Mouse (Mus musculus): ENCODE measurements around the gene Apoc1.

Gene Apoc1

DNA sequence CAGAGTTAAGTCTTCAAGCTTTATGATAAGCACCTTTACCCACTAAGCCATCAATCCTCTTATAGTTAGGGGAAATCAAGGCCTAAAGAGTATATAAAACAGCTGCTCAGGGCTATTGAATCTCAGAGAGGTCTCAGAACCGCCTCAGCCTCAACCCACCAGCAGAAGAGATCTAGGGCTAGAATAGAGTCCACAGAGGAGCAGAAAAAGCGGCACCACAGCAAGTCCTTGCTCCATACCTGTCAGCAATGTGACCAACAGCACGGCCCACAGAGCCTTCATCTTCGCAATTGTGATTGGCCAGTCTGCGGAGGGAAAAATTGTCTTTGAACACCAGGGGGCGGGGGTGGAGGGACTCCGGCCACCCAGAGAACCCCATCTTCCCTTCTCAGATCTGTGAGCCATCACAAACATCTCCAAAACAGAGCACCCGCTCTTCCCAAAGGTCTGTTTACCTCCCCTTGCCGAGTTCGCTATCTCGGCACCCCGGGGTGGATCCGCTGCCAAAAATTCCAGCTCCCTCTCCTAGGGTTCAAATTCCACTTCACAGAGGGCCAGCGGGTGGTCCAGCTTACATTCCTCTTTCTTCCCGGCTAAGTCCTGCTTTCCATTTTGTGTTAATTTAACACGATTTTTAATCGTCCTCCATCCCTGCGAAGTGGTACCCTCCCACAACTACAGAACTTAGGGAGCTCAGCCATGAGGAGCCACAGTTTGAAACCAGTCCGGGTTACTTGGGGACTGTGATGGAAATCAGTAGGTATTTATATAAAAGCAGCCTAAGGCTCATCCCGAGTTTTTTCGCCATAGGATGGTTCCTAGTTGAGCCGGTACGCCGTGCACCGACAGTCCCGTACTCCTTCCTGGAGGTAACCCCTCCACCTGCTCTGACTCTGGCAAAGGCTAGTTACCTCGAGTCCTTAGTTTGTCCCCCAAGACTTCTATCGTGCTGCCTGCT lies 5.8 kb upstream of the Apoc1 start:
- CTCF ChIA-PET: interaction anchor here (0.5 to 9.6 kb wide), 19 partner anchors 13 to 108 kb away, joined by 3 to 156 read pairs (median 5); partner anchors contain the start of genes Tomm40 (in 3 of the 4), Clptm1 (in 1 of the 4) and Nectin2 (in 1 of the 4)
- POLR2A ChIA-PET: interaction anchor here (0.6 to 19.8 kb wide), 89 partner anchors 7 to 525 kb away, joined by 3 to 415 read pairs (median 6); partner anchors contain the start of genes Clptm1 (in 3 of the 4), Tomm40 (in 3 of the 4), Apoc1 (in 2 of the 4) and Apoc2 (in 2 of the 4)

- POLR2A ChIA-PET: interaction anchor here (1.0 to 19.8 kb wide), 24 partner anchors 6 to 187 kb away, joined by 3 to 415 read pairs (median 34); partner anchors contain the start of genes Tomm40 (in 3 of the 4), Apoc1 (in 2 of the 4), Apoc4 (in 2 of the 4) and Clptm1 (in 2 of the 4)
- CTCF ChIA-PET: interaction anchor here (1.0 to 9.6 kb wide), 6 partner anchors 22 to 29 kb away, joined by 3 to 119 read pairs (median 10); no protein-coding TSS in a partner anchor
Measured at GRCm38 (mm10) chr7:19696336-19696873, 3.9 kb upstream of the Apoc1 start.

- CTCF ChIA-PET: interaction anchor here (0.6 to 9.6 kb wide), 6 partner anchors 27 to 289 kb away, joined by 3 to 119 read pairs (median 6); partner anchors contain the start of gene Clasrp (in 1 of the 4)
- POLR2A ChIA-PET: interaction anchor here in 3 of 4 experiments (0.7 to 19.8 kb wide), 22 partner anchors 5 to 187 kb away, joined by 3 to 415 read pairs (median 13); partner anchors contain the start of genes Tomm40 (in 3 of the 3), Apoc4 (in 2 of the 3), Clptm1 (in 2 of the 3) and Gm44805 (in 2 of the 3)
Measured at GRCm38 (mm10) chr7:19695881-19696280, 3.4 kb upstream of the Apoc1 start.

DNA sequence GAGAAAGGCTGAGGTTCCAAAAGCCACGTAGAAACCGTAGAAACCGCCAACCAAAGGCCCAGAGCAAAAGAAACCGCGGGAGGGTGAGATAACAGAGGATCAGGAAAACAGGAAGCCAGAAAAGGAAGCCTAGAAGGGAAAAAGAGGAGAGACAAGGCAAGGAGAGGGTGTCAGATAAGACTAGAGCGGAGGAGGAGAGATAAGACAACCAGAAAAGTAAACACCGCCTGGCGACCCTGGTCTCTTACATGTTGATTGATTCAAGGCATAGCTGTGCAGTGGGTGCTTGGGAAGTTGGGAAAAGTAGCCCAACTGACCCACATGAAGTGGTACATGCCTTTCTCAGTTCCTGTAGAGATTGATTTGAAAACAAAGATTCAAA lies 2.7 kb upstream of the Apoc1 start:
- CTCF ChIA-PET: interaction anchor here (0.6 to 9.6 kb wide), 7 partner anchors 26 to 288 kb away, joined by 3 to 119 read pairs (median 6); partner anchors contain the start of gene Clasrp (in 1 of the 4)

DNA sequence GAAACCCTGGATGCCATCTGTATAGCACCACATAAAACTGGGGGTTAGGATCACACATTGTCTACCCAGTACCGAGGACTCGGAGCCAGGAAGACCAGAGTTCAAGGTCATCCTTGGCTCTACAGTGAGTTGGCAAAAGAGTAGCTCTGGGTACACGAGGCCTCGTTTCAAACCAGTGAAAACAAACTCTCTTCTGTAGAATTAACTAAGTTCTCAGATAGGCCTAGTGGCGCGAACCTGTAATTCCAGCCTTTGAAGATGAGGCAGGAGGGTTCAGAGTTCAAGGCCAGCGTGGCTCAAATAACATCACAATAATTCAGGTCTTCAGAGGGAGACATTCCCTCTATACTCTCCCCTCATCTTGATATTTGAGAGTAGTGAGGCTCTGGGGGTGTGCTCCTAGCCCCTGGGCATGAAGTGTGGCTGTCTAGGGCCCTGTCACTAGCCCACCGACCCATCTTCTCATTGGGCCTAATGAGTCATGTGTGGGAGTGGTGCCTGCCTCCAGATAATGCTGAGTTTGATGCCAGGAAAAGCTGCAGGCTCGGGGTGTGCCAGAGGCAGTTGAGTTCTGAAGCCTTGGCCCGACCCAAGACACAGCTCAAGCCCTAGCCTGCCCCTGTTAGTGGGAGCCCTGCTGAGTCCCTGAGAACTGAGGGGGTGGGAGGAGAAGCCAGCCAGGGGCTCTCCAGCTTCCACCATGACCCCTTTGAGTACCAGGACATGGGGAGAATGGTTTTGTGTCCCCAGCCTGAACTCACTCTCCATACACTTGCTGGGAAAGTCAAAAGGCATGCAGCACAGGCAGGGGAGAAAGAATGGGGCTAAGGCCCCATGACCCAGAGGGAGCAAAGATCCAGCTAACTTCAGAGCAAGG lies 2.1 kb upstream of the Apoc1 start:
- ChIA-PET CTCF (interaction anchor here in 3 of 4 experiments (0.6 to 9.6 kb wide), 6 partner anchors 8 to 86 kb away, joined by 3 to 119 read pairs (median 8); no protein-coding TSS in a partner anchor), POLR2A (interaction anchor here in 2 of 4 experiments (0.6 to 19.8 kb wide), 24 partner anchors 4 to 329 kb away, joined by 3 to 415 read pairs (median 6); partner anchors contain the start of genes Apoc4 (in 2 of the 2), Clptm1 (in 2 of the 2), Gm44805 (in 2 of the 2) and Tomm40 (in 2 of the 2))

More for the DNA sequence above, 2.7 kb upstream of the Apoc1 start:
- POLR2A ChIA-PET: interaction anchor here in 3 of 4 experiments (0.7 to 19.8 kb wide), 20 partner anchors 5 to 119 kb away, joined by 3 to 415 read pairs (median 13); partner anchors contain the start of genes Apoc4 (in 2 of the 3), Clptm1 (in 2 of the 3), Gm44805 (in 2 of the 3) and Tomm40 (in 2 of the 3)

DNA sequence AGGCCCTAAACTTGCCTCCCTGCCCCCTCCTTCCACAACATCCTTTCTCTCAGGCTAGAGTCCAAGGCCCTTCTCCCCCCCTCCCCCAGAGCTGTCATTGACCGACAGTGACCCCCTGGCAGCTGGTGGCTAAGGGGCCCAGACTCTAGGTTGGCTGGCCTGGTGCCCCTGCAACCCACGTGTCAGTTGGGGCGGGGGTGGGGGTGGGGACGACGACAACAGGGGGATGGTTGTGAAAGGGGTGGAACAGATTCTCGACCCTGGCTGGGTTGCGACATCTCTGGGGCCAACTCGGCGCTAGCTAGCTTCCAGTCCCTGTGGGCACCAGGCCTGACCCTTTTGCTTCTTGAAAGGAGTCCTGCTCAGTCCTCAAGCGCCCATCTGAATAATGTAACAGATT lies 961 bp upstream of the Apoc1 start:
- POLR2A ChIA-PET: interaction anchor here in 3 of 4 experiments (0.6 to 19.8 kb wide), 21 partner anchors 6 to 235 kb away, joined by 3 to 415 read pairs (median 7); partner anchors contain the start of genes Apoc4 (in 2 of the 3), Apoe (in 2 of the 3), Clptm1 (in 2 of the 3) and Gm44805 (in 2 of the 3)
- CTCF ChIA-PET: interaction anchor here (0.6 to 4.6 kb wide), 9 partner anchors 8 to 178 kb away, joined by 3 to 36 read pairs (median 4); no protein-coding TSS in a partner anchor

- POLR2A ChIA-PET: interaction anchor here in 3 of 4 experiments (0.7 to 19.8 kb wide), 23 partner anchors 8 to 419 kb away, joined by 3 to 415 read pairs (median 6); partner anchors contain the start of genes Apoe (in 3 of the 3), Clptm1 (in 2 of the 3), Tomm40 (in 2 of the 3) and Apoc4 (in 1 of the 3)
- CTCF ChIA-PET: interaction anchor here (0.6 to 4.6 kb wide), 5 partner anchors 22 to 24 kb away, joined by 3 to 36 read pairs (median 4); partner anchors contain the start of gene Tomm40 (in 1 of the 4)
Measured at GRCm38 (mm10) chr7:19691434-19691833, 1.0 kb downstream of the Apoc1 start.

GRCm38 (mm10) chr7:19690845-19691244 lies 1.6 kb downstream of the Apoc1 start:
- ChIA-PET CTCF (interaction anchor here (0.6 to 4.6 kb wide), 8 partner anchors 10 to 512 kb away, joined by 3 to 36 read pairs (median 4); partner anchors contain the start of gene Tomm40 (in 1 of the 4)), POLR2A (interaction anchor here (0.6 to 19.8 kb wide), 30 partner anchors 8 to 418 kb away, joined by 3 to 415 read pairs (median 4); partner anchors contain the start of genes Apoe (in 3 of the 4), Clptm1 (in 2 of the 4), Tomm40 (in 2 of the 4) and Apoc4 (in 1 of the 4))

DNA sequence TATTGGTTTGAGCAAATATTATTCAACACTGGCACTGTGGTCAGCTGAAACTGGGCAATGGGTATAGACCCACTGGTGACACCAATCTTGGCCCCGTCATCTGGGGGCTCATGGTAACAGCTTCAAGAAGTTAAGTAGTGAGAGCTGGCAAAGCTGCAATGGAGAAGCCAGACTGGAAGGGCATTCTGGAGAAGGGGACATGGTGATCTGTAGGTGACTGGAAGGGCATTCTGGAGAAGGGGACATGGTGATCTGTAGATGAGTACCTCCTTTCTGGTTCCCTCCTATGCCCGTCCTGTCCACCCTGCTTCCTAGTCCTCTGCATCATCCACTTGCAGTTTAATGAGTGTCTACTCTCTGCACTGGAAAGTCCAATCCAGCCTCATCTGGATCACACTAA lies 3.8 kb downstream of the Apoc1 start:
- ChIA-PET POLR2A (interaction anchor here (0.6 to 19.8 kb wide), 24 partner anchors 6 to 347 kb away, joined by 3 to 415 read pairs (median 5); partner anchors contain the start of genes Apoe (in 3 of the 4), Tomm40 (in 2 of the 4), Apoc4 (in 1 of the 4) and Clasrp (in 1 of the 4)), CTCF (interaction anchor here in 2 of 4 experiments (0.7 to 2.1 kb wide), 3 partner anchors 12 to 24 kb away, joined by 3 to 11 read pairs (median 4); no protein-coding TSS in a partner anchor)

DNA sequence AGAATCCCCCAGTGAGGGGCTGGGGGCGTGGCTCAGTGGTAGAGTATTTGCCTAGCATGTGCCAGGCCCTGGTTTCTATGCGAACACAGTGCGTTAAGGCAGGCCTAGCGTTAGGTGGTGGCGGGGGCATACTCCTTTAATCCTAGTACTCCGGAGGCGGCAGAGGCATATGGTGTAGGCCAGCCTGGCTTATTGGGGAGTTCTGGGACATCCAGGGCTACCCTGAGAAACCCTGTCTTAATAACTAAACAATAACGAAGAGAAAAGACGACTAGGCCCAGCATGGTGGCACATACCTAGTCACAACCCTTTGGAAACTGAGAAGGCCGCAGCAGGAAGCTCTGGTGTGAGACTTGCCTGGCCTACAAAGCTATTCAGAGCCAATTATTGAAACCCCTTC lies 4.4 kb downstream of the Apoc1 start:
- POLR2A ChIA-PET: interaction anchor here in 2 of 4 experiments (0.7 to 19.8 kb wide), 17 partner anchors 6 to 334 kb away, joined by 3 to 415 read pairs (median 7); partner anchors contain the start of genes Apoe (in 2 of the 2), Tomm40 (in 2 of the 2), Apoc4 (in 1 of the 2) and Clasrp (in 1 of the 2)
- CTCF ChIA-PET: interaction anchor here in 2 of 4 experiments (0.7 to 2.1 kb wide), 3 partner anchors 13 to 25 kb away, joined by 3 to 11 read pairs (median 4); no protein-coding TSS in a partner anchor

DNA sequence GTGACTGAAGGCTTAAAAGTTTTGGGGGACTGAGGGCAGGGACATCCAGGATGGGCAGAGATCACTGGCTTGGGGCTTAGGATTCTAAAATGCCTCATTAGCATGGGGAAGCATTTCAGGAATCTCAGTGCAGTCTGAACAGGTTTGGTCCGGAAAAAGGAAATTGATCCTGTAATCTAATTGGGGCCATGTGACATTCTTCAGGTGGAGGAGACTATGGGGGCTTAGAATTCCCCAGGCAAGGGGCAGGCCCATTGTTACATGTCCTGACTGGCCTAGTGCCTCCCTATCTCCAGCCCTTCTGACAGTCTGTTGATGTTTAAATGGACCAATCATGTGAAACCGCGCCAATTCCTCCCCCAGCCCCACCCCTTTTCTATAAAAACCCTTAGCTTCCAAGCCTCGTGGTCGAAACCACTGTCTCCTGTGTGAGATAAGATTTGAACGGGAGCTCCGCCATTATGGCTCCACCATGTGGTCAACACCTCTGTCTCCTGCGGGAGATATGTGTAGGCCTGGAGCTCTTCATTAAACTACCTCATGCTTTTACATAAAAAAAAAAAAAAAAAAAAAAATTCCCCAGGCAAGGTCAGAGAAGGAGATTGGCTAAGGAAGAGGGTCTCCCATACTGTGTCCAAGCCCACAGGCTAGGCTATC lies 5.4 kb downstream of the Apoc1 start:
- POLR2A ChIA-PET: interaction anchor here (0.6 to 19.8 kb wide), 39 partner anchors 8 to 929 kb away, joined by 3 to 415 read pairs (median 4); partner anchors contain the start of genes Apoe (in 3 of the 4), Clptm1 (in 1 of the 4), Ppp1r37 (in 1 of the 4) and Tomm40 (in 1 of the 4)

GRCm38 (mm10) chr7:19686521-19686920 lies 5.9 kb downstream of the Apoc1 start:
- CTCF ChIA-PET: interaction anchor here in 1 of 4 experiments (0.7 kb wide), 1 partner anchor 30 kb away, joined by 3 read pairs; no protein-coding TSS in a partner anchor
- POLR2A ChIA-PET: interaction anchor here (0.6 to 19.8 kb wide), 17 partner anchors 9 to 177 kb away, joined by 3 to 415 read pairs (median 5); partner anchors contain the start of genes Apoe (in 3 of the 4) and Tomm40 (in 2 of the 4)

More for the DNA sequence above, 5.4 kb downstream of the Apoc1 start:
- CTCF ChIA-PET: interaction anchor here in 3 of 4 experiments (0.6 to 0.7 kb wide), 6 partner anchors 18 to 514 kb away, joined by 3 to 8 read pairs (median 3); partner anchors contain the start of gene Exoc3l2 (in 1 of the 3)

DNA sequence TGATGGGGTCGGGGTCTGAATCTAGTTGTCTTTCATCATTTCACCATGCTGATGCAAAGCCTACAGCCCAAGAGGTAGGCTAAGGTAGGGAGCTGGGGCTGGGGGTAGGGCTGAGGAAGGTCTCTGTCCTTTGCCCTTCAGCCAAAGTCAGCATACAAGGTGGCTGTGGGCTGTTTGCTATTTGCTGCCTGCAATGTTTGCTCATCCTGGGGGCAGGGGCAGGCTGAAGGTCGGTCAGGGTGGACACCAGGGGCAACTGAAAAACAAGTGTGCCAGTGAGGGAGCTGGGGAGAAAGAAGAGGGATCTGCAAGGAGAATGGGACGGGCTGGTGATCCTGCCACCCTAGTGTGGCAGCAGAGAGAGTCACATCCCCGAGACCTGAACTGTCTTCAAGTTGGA lies 7.1 kb downstream of the Apoc1 start:
- CTCF ChIA-PET: interaction anchor here in 3 of 4 experiments (0.5 to 2.5 kb wide), 7 partner anchors 11 to 445 kb away, joined by 3 to 16 read pairs (median 5); partner anchors contain the start of gene Apoe (in 1 of the 3)
- POLR2A ChIA-PET: interaction anchor here in 2 of 4 experiments (0.6 to 7.4 kb wide), 13 partner anchors 10 to 195 kb away, joined by 3 to 177 read pairs (median 6); partner anchors contain the start of genes Apoc1 (in 2 of the 2), Apoe (in 2 of the 2) and Tomm40 (in 2 of the 2)

- ChIA-PET CTCF (interaction anchor here (0.6 to 2.5 kb wide), 7 partner anchors 14 to 273 kb away, joined by 3 to 16 read pairs (median 4); no protein-coding TSS in a partner anchor), POLR2A (interaction anchor here in 3 of 4 experiments (0.6 to 7.4 kb wide), 9 partner anchors 10 to 129 kb away, joined by 3 to 177 read pairs (median 5); partner anchors contain the start of genes Apoc1 (in 2 of the 3) and Apoe (in 2 of the 3))
Measured at GRCm38 (mm10) chr7:19683771-19684201, 8.7 kb downstream of the Apoc1 start.
